Comparison of ENCODE assay signal across 9 mouse cellular contexts in genomic region chr11:67081125-67081649, GRCm38 (mm10). TPM values are rescaled to one million over a fixed set of nuclear protein-coding genes. Genes with fewer than 3 reads are reported as not detected.
A peak's percentile ranks its signal among the peaks of the same experiment; 100 is the strongest.
DNase-seq lines count a peak whose midpoint lies in the region; ATAC-seq and TF ChIP-seq lines count a peak whose summit lies in the region.
"Had no signal": no experiment of that assay in that cellular context is flagged by ENCODE, and none has a peak within 500 bp of the region (broad histone marks: within the 10 kb centered on the region; RNA-seq: fewer than 3 reads in every experiment).

No protein-coding gene starts in this region.

- no peaks in the 10 kb centered on the region for H3K9me3 ChIP-seq in hindbrain, embryonic 10.5 days
- no peaks in the 10 kb centered on the region for H3K9me3 ChIP-seq in hindbrain, postnatal 0 days (ENCODE audit: low read length)

- H3K36me3 ChIP-seq in hindbrain, embryonic 10.5 days: no peaks in the 10 kb centered on the region
- no peaks in the 10 kb centered on the region for H3K36me3 ChIP-seq in hindbrain, postnatal 0 days (ENCODE audit: insufficient read depth, low read length)

- H3K9ac ChIP-seq in hindbrain, postnatal 0 days (replicated peaks; ENCODE audit: low read length): no peak overlapping the region

- ATAC-seq in hindbrain, postnatal 0 days: no peak
- no peak for ATAC-seq in monocyte, adult 5-6 weeks (replicated peaks; ENCODE audit: insufficient number of reproducible peaks, low FRiP score, low TSS enrichment, poor library complexity, severe bottlenecking)
- ATAC-seq in cerebellum, adult (ENCODE audit: insufficient number of reproducible peaks, low FRiP score, low TSS enrichment): no peak

- no peak overlapping the region for H3K4me2 ChIP-seq in hindbrain, postnatal 0 days (ENCODE audit: low read depth, low read length)

- 5% methylated on average over 11 of the region's 11 CpGs for WGBS in hindbrain, embryonic 10.5 days
- WGBS in hindbrain, postnatal 0 days: 15% methylated on average over 10 of the region's 11 CpGs

- H3K4me3 ChIP-seq in hindbrain, embryonic 10.5 days: peak overlapping the region; percentile 18; the same call in 1 of the 2 replicates
- H3K4me3 ChIP-seq in hindbrain, postnatal 0 days (ENCODE audit: low read length): no peak overlapping the region

- H3K4me1 ChIP-seq in hindbrain, embryonic 10.5 days (replicated peaks): peaks cover 36% of the 10 kb centered on the region
- H3K4me1 ChIP-seq in hindbrain, postnatal 0 days (ENCODE audit: insufficient read depth, low read length): 0 out of 2 replicates have a peak, but pooled peaks cover 5% of the 10 kb centered on the region

- TF ChIP-seq CTCF in hindbrain, postnatal 0 days (IDR thresholded peaks at IDR 0.05; ENCODE audit: low read depth): no peak

- H3K27ac ChIP-seq in hindbrain, embryonic 10.5 days: 0 out of 2 replicates have a peak overlapping the region, but pooled peaks have one; percentile 67
- no peak overlapping the region for H3K27ac ChIP-seq in hindbrain, postnatal 0 days

- H3K27me3 ChIP-seq in hindbrain, embryonic 10.5 days (ENCODE audit: insufficient read depth, poor library complexity, severe bottlenecking): peaks cover 27% of the 10 kb centered on the region
- peaks cover 13% of the 10 kb centered on the region; the same call in 1 of the 2 replicates for H3K27me3 ChIP-seq in hindbrain, postnatal 0 days (ENCODE audit: insufficient read depth, low read length)

- peak; percentile 85 for DNase-seq in hindbrain, embryonic 10.5 days (ENCODE audit: low spot score)
- no peak for DNase-seq in hindbrain, postnatal 0 days (ENCODE audit: low spot score)
- peak; percentile 54 for DNase-seq in embryo, embryonic 11.5 days (ENCODE audit: low read depth, low spot score)
- peak; percentile 76 for DNase-seq in kidney, postnatal 10 days
- peak; percentile 50 to 74 for DNase-seq in lung, postnatal 4 days
- no peak for DNase-seq in urinary bladder, adult 18-20 months (ENCODE audit: low spot score in 2 of 2)

RNA-seq across cellular contexts. Expression of gene Myh3, which starts 3.1 kb away (rescaled TPM):
- 0.49 and 0.69 TPM in 2 replicates for polyA plus RNA-seq in hindbrain, embryonic 10.5 days (2016; fragmentation: Nextera tagmentation; extraction: Ambion mirVana)
- total RNA-seq in hindbrain, postnatal 0 days (2014; rRNA removed): 1.1 and 3.0 TPM in 2 replicates
- 0.25 and 0.35 TPM in 2 replicates for polyA plus RNA-seq in hindbrain, postnatal 0 days (2015; fragmentation: Nextera tagmentation; extraction: Ambion mirVana)
- total RNA-seq in monocyte, adult 5-6 weeks (2017): not detected in 3 replicates
- total RNA-seq: neutrophil, adult 5-6 weeks had no signal

RNA-seq across cellular contexts. Expression of gene Sco1, which starts 28.7 kb away (rescaled TPM):
- polyA plus RNA-seq in hindbrain, embryonic 10.5 days (2016; fragmentation: Nextera tagmentation; extraction: Ambion mirVana): 18.0 and 22.3 TPM in 2 replicates
- total RNA-seq in hindbrain, postnatal 0 days (2014; rRNA removed): 11.0 and 13.8 TPM in 2 replicates
- 13.6 and 14.9 TPM in 2 replicates for polyA plus RNA-seq in hindbrain, postnatal 0 days (2015; fragmentation: Nextera tagmentation; extraction: Ambion mirVana)
- 13.8 to 17.9 TPM (median 14.6 TPM) in 3 replicates for total RNA-seq in monocyte, adult 5-6 weeks (2017)

RNA-seq across cellular contexts. Expression of gene Adprm, which starts 28.8 kb away (rescaled TPM):
- polyA plus RNA-seq in hindbrain, embryonic 10.5 days (2016; fragmentation: Nextera tagmentation; extraction: Ambion mirVana): 28.3 and 30.4 TPM in 2 replicates
- total RNA-seq in hindbrain, postnatal 0 days (2014; rRNA removed): 15.6 and 18.9 TPM in 2 replicates
- polyA plus RNA-seq in hindbrain, postnatal 0 days (2015; fragmentation: Nextera tagmentation; extraction: Ambion mirVana): 25.3 and 29.5 TPM in 2 replicates
- 32.8 to 44.4 TPM (median 35.9 TPM) in 3 replicates for total RNA-seq in monocyte, adult 5-6 weeks (2017)

RNA-seq across cellular contexts. Expression of gene Tmem220, which starts 56.2 kb away (rescaled TPM):
- 0.43 and 1.5 TPM in 2 replicates for polyA plus RNA-seq in hindbrain, embryonic 10.5 days (2016; fragmentation: Nextera tagmentation; extraction: Ambion mirVana)
- 0.26 TPM in 1 of 2 replicates, not detected in the other for total RNA-seq in hindbrain, postnatal 0 days (2014; rRNA removed)
- 0.97 and 1.1 TPM in 2 replicates for polyA plus RNA-seq in hindbrain, postnatal 0 days (2015; fragmentation: Nextera tagmentation; extraction: Ambion mirVana)
- 1.3 to 4.1 TPM in 2 of 3 replicates, not detected in the other for total RNA-seq in monocyte, adult 5-6 weeks (2017)

Comparison
In these comparisons a context has a peak if more than half of its experiments do, and no peak if none do; other contexts are left out.
1. DNase-seq: peak in hindbrain, embryonic 10.5 days (single experiment), embryo, embryonic 11.5 days (single experiment), kidney, postnatal 10 days (single experiment) and lung, postnatal 4 days (2 of 2); none in hindbrain, postnatal 0 days (single experiment) and urinary bladder, adult 18-20 months (0 of 2).